In genomic region chr3:122058439-122059198, GRCm38 (mm10) we compare ENCODE assay signal across 12 mouse cellular contexts. TPM values are rescaled to one million over a fixed set of nuclear protein-coding genes. Genes with fewer than 3 reads are reported as not detected.
DNase-seq lines count a peak whose midpoint lies in the region; ATAC-seq and TF ChIP-seq lines count a peak whose summit lies in the region.
"Had no signal": no experiment of that assay in that cellular context is flagged by ENCODE, and none has a peak within 500 bp of the region (broad histone marks: within the 10 kb centered on the region; RNA-seq: fewer than 3 reads in every experiment).

No protein-coding gene starts in this region.

- DNase-seq in liver: no peak
- DNase-seq in yolk sac, embryonic 10.5 days (ENCODE audit: low spot score): no peak
- DNase-seq in thymus, adult 2 months: no peak
- DNase-seq: adrenal gland, postnatal 36 days; heart, adult 18-20 months had no signal

- H3K4me1 ChIP-seq in liver, embryonic 16.5 days (ENCODE audit: control insufficient read depth, low read depth, low read length): no peaks in the 10 kb centered on the region; the same call in 1 of the 2 replicates
- H3K4me1 ChIP-seq in embryonic facial prominence, embryonic 15.5 days: peaks cover 14% of the 10 kb centered on the region
- H3K4me1 ChIP-seq in kidney, embryonic 16.5 days (ENCODE audit: insufficient read depth, low read length): peaks cover 10% of the 10 kb centered on the region
- no peaks in the 10 kb centered on the region for H3K4me1 ChIP-seq in stomach, embryonic 15.5 days
- H3K4me1 ChIP-seq in thymus, adult 2 months (replicated peaks; ENCODE audit: control insufficient read depth, insufficient read depth, low read length): no peaks in the 10 kb centered on the region

- no peaks in the 10 kb centered on the region for H3K36me3 ChIP-seq in liver, embryonic 16.5 days (ENCODE audit: control insufficient read depth, insufficient read depth)
- H3K36me3 ChIP-seq in embryonic facial prominence, embryonic 15.5 days: no peaks in the 10 kb centered on the region
- no peaks in the 10 kb centered on the region for H3K36me3 ChIP-seq in kidney, embryonic 16.5 days (ENCODE audit: insufficient read depth, low read length)
- no peaks in the 10 kb centered on the region for H3K36me3 ChIP-seq in stomach, embryonic 15.5 days
- no peaks in the 10 kb centered on the region for H3K36me3 ChIP-seq in thymus, adult 2 months (ENCODE audit: control insufficient read depth, insufficient read depth, low read length)
- H3K36me3 ChIP-seq: G1E; midbrain, embryonic 12.5 days had no signal

- 51% methylated on average over 9 of the region's 9 CpGs for WGBS in liver, embryonic 16.5 days (ENCODE audit: insufficient replicate concordance)
- 48% methylated on average over 9 of the region's 9 CpGs for WGBS in embryonic facial prominence, embryonic 15.5 days
- 53% methylated on average over 9 of the region's 9 CpGs for WGBS in kidney, embryonic 16.5 days
- WGBS in stomach, embryonic 15.5 days: 43% methylated on average over 9 of the region's 9 CpGs
- WGBS in thymus, adult 2 months: 91% methylated on average over 9 of the region's 9 CpGs

- ATAC-seq in liver, embryonic 16.5 days (ENCODE audit: low read depth): peak; percentile 59
- no peak for ATAC-seq in embryonic facial prominence, embryonic 15.5 days (ENCODE audit: insufficient number of reproducible peaks, low FRiP score, low TSS enrichment, low read depth)
- peak; percentile 87 for ATAC-seq in kidney, embryonic 16.5 days (ENCODE audit: low FRiP score, low TSS enrichment)
- ATAC-seq in stomach, embryonic 15.5 days (ENCODE audit: insufficient read depth, low FRiP score, low read depth): peak; percentile 93

- no peaks in the 10 kb centered on the region for H3K9me3 ChIP-seq in liver, embryonic 16.5 days (replicated peaks; ENCODE audit: control insufficient read depth, low read length)
- H3K9me3 ChIP-seq in embryonic facial prominence, embryonic 15.5 days (replicated peaks): no peaks in the 10 kb centered on the region
- no peaks in the 10 kb centered on the region for H3K9me3 ChIP-seq in kidney, embryonic 16.5 days (ENCODE audit: low read length)
- H3K9me3 ChIP-seq in stomach, embryonic 15.5 days: no peaks in the 10 kb centered on the region
- H3K9me3 ChIP-seq: G1E; midbrain, embryonic 12.5 days had no signal

- H3K4me3 ChIP-seq in liver, embryonic 16.5 days (ENCODE audit: low read depth, low read length): no peak overlapping the region
- H3K4me3 ChIP-seq in embryonic facial prominence, embryonic 15.5 days (replicated peaks): no peak overlapping the region
- no peak overlapping the region for H3K4me3 ChIP-seq in kidney, embryonic 16.5 days (ENCODE audit: low read length)
- H3K4me3 ChIP-seq in stomach, embryonic 15.5 days (replicated peaks): no peak overlapping the region
- H3K4me3 ChIP-seq in thymus, adult 2 months (ENCODE audit: control insufficient read depth, insufficient read depth, low read length): no peak overlapping the region
- H3K4me3 ChIP-seq: midbrain, embryonic 12.5 days had no signal

- no peak overlapping the region for H3K9ac ChIP-seq in liver, embryonic 16.5 days (ENCODE audit: low read depth, low read length)
- H3K9ac ChIP-seq in embryonic facial prominence, embryonic 15.5 days: no peak overlapping the region
- H3K9ac ChIP-seq in kidney, embryonic 16.5 days (replicated peaks; ENCODE audit: low read length): no peak overlapping the region
- H3K9ac ChIP-seq in stomach, embryonic 15.5 days: no peak overlapping the region
- H3K9ac ChIP-seq: liver, embryonic 14.5 days; midbrain, embryonic 12.5 days had no signal

- no peak for TF ChIP-seq CTCF in thymus, adult 2 months (IDR thresholded peaks at IDR 0.05; ENCODE audit: borderline replicate concordance, control insufficient read depth, extremely low read depth, insufficient read depth, low read length, poor library complexity)

- TF ChIP-seq POLR2A in thymus, adult 2 months (IDR thresholded peaks at IDR 0.05; ENCODE audit: control insufficient read depth, extremely low read depth, insufficient read depth, low read length, poor library complexity): no peak

- no peak overlapping the region for H3K27ac ChIP-seq in liver, embryonic 16.5 days (ENCODE audit: low read length)
- 0 out of 2 replicates have a peak overlapping the region, but pooled peaks have one; percentile 18 for H3K27ac ChIP-seq in embryonic facial prominence, embryonic 15.5 days (replicated peaks)
- peak overlapping the region; percentile 59 for H3K27ac ChIP-seq in kidney, embryonic 16.5 days (ENCODE audit: low read length)
- peak overlapping the region; percentile 83 for H3K27ac ChIP-seq in stomach, embryonic 15.5 days
- H3K27ac ChIP-seq in thymus, adult 2 months (ENCODE audit: control insufficient read depth, insufficient read depth, low read length): no peak overlapping the region
- H3K27ac ChIP-seq: liver, embryonic 14.5 days; midbrain, embryonic 12.5 days had no signal

- no peaks in the 10 kb centered on the region for H3K27me3 ChIP-seq in liver, embryonic 16.5 days (ENCODE audit: control insufficient read depth, insufficient read depth, low read depth, low read length)
- H3K27me3 ChIP-seq in embryonic facial prominence, embryonic 15.5 days: no peaks in the 10 kb centered on the region
- no peaks in the 10 kb centered on the region for H3K27me3 ChIP-seq in kidney, embryonic 16.5 days (ENCODE audit: insufficient read depth, low read length)
- no peaks in the 10 kb centered on the region for H3K27me3 ChIP-seq in stomach, embryonic 15.5 days (replicated peaks)
- H3K27me3 ChIP-seq in thymus, adult 2 months (ENCODE audit: control insufficient read depth, insufficient read depth, low read length): no peaks in the 10 kb centered on the region

- no peak overlapping the region for H3K4me2 ChIP-seq in liver, embryonic 16.5 days (ENCODE audit: low read depth, low read length)
- H3K4me2 ChIP-seq in embryonic facial prominence, embryonic 15.5 days (replicated peaks): no peak overlapping the region
- H3K4me2 ChIP-seq in kidney, embryonic 16.5 days (replicated peaks; ENCODE audit: low read depth, low read length): no peak overlapping the region
- no peak overlapping the region for H3K4me2 ChIP-seq in stomach, embryonic 15.5 days
- H3K4me2 ChIP-seq: midbrain, embryonic 12.5 days had no signal

RNA-seq across cellular contexts. Expression of gene Abca4, which starts 14.4 kb away (rescaled TPM):
- polyA plus RNA-seq in liver, embryonic 16.5 days (2015; fragmentation: Nextera tagmentation; extraction: Ambion mirVana): 0.20 and 0.42 TPM in 2 replicates
- 1.3 and 1.6 TPM in 2 replicates for polyA plus RNA-seq in embryonic facial prominence, embryonic 15.5 days (2015; fragmentation: Nextera tagmentation; extraction: Ambion mirVana)
- polyA plus RNA-seq in kidney, embryonic 16.5 days (2015; fragmentation: Nextera tagmentation; extraction: Ambion mirVana): 0.73 and 1.4 TPM in 2 replicates
- polyA plus RNA-seq in stomach, embryonic 15.5 days (2015; fragmentation: Nextera tagmentation; extraction: Ambion mirVana): 0.43 and 0.80 TPM in 2 replicates
- 0.29 and 0.58 TPM in 2 replicates for polyA plus RNA-seq in thymus, adult 2 months (2012; rRNA removed)

Comparison
In these comparisons a context has a peak if more than half of its experiments do, and no peak if none do; other contexts are left out.
1. H3K27ac ChIP-seq: peak in embryonic facial prominence, embryonic 15.5 days (single experiment), kidney, embryonic 16.5 days (single experiment) and stomach, embryonic 15.5 days (single experiment); none in liver, embryonic 16.5 days (single experiment) and thymus, adult 2 months (single experiment).